Mouse (Mus musculus): ENCODE measurements around the gene Pdia2. TPM values are rescaled to one million over a fixed set of nuclear protein-coding genes. Genes with fewer than 3 reads are reported as not detected.

Gene Pdia2
- not detected in 2 replicates for polyA plus RNA-seq (2015; fragmentation: Nextera tagmentation; extraction: Ambion mirVana)

DNA sequence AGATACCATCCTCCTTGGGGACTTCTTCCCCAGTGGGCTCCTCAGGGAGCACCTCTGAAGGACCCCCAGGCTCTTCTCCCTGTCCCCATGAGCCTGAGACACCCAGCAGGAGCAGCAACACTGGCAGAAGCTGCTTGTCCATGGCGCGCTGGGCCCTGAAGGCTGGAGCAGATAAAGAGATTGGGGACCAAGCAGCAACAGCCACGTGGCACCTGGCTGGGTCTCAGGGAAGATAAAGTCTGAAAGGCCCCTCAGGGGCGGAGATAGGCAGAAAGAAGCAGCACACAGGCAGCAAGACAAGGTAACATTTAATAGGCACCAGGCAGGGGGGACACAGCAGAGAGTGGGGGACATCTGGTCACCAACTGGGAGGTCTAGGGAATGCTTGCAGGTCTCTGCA is at the start of gene Pdia2:
Gene Pdia2 (minus strand): TSS at position 196 of the 400 bp plus-strand sequence.
- no peak for DNase-seq (ENCODE audit: low spot score)

DNA sequence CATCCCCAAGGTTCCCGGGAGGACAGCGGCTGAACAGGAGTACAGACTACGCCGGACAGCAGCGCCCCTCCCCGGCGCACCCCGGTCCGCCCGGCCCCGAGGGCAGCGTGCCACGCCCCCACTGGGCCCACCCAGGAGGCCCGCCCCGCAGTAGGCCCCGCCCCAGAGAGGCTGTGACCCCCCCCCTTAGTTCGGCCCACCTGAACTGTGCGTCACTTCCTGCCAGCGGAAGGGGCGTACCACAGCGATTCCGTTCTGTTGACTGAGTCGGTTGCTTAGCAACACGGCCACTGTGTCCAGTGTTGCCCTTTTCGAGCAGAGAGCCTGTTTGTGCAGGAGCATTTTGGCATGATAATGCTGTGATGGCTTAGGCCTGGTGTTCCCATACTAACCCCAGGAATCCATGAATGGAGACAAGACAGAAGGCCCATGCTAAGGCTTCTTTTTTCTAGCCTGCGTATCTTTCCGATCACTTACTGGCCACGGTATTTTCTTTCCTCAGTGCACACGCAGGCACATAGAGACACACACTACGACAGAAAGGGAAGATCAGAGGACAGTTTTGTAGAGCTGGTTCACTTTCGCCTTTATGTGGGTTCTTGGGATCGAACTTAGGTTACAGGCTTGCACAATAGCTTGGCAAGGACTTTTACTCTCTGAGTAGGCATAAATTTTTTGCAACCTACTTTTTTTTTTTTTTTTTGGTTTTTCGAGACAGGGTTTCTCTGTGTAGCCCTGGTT is 45.4 kb upstream of the Pdia2 start, which contains the start of gene Fam234a:
Gene Fam234a (minus strand): TSS at position 142 of the 741 bp plus-strand sequence.
- DNase-seq (ENCODE audit: low spot score): peak; percentile 93

DNA sequence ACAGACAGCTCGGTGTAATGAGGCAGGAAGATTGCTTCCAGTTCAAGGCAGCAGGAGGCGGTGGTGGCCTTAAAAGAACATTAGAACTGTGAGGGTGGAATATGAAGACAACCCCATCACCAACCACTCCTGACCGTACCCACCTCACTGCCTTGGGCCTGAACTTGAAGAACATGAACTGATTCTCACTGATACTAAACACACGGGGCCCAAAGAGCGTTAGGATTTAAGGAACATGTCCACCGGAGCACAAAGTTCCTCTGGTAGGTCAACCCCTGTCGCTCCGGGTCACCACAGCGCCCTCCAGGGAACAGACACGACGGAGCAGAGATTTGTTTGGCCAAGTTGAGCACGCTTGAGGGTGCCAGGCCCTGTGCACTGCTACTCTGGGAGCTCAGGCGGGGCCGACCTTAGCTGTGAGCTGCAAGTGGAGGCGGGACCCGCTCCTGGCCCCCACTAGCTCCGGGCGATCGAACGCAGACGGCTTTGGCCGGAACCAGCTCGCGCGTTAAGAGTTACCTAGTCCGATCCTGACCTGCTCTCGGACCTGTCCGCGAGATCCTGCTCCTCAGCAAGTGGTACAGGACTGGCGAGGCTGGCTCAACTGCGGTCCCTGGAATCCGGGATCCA is 44.7 kb upstream of the Pdia2 start:
- peak; percentile 58 for DNase-seq (ENCODE audit: low spot score)

DNA sequence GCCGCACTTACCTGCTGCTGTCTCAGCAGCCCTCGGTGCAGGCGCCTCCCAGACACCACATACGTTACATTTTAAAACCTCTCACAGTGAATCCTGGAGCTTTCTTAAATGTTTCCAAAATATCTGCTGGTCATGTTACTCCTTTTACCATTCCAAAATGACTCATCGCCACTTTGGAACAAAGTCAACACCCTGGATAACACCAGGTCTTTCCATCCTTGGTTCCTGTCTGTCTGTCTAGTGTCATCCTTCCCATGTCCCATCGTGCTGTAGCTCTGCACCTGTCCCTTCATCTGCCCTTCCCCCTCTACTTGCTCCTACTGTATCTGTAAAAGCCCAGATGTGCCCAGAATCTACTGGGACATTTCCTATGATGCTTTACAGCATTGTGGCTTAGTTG is 42.1 kb upstream of the Pdia2 start:
- DNase-seq (ENCODE audit: low spot score): no peak

DNA sequence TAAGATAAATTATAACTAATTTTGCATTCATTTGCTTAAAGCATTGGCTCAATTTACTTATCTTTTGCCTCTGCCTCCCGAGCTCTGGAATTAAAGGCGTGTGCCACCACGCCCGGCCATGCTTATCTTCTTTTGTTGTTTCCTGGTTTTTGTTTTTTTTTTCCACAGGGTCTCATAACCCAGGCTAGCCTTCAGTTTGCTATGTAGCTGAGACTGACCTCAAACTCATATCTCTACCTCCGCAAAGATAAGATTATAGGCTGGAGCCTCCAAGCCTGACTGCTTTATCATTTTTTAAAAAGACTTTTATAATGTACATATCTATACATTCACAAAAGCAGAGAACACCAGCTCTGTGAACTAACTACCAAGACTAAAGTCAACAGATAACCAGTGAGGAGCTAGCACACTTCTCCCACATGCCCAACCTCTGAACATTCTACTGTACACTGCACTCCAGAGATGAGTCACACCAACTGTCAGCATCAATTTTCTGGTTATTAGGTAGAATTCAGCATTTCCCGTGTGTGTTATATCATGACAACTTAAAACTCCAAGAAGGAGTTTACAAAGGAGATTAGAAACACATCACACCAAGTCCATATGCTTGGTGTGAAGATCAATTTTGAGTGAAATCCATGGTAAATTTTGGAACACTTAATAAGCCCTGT is 41.4 kb upstream of the Pdia2 start:
- DNase-seq (ENCODE audit: low spot score): no peak

DNA sequence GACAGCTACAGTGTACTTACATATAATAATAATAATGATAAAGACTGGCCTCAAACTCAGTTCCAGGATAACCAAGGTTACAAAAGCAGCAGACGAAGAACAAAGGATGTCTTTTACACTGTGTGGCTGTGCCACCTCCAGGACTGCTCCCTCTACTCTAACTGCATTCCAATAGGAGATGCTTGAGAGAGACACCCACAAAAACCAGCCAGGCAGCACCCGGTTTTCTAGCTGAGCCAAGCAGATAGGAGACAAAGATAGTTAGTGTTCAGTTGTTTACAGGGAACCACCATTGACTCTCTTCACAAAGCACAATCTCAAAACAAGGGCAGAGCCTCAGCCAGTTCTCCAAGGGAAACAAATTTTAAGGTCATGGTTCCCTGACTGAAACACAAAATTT is 40.7 kb upstream of the Pdia2 start:
- DNase-seq (ENCODE audit: low spot score): no peak

DNA sequence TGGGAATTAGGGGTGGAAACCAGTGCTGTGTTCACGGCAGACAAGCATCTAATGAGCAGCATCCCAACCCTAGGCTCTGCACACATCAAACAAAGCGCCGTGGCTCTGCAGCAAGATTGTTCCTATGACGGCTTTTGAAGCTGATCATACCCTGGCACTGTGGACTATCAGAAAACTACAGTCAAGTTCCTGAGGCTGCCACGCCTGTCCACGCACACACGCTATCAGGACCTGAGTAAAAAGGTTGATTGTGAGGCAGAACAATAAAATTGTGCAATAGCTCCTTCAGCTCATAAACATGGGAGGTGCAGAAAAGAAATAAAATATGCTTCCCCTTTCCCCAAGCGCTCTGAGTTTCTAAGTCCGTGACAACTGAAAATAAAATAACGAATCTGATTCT is 38.8 kb upstream of the Pdia2 start:
- no peak for DNase-seq (ENCODE audit: low spot score)

DNA sequence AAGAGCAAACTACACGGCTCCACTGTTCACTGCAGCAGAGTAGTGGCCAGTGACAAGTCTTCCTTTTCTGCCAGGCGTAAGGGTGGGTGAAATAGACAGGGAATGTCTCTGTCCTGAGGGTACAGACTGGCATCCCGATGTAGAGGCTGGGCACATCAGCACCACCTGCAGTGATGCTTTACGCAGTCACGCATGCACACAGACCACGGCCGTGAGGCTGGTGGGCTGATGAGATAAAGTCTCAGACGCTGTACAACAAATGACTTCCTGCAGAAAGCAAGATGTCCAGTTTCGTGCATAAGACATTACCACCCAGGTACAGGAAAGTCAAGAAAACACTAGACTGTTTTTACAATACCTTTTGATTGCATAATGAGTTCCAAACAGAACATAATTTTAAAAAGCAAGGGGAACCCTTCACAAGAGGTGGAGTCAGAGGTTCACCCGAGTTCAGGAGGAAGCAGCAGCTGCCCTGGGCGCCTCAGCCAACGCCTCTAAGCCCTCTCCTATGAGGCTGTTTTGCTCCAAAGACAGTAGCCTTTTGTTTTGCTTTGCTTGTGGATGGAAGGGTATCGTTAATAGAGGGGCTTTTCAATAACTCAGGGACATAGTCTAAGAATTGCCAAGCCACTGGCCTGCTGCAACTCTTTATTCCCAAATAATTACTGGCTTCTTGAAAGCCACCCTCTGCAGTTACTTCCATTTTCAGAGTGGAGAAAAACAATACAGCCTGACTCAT is 36.4 kb upstream of the Pdia2 start:
- no peak for DNase-seq (ENCODE audit: low spot score)

DNA sequence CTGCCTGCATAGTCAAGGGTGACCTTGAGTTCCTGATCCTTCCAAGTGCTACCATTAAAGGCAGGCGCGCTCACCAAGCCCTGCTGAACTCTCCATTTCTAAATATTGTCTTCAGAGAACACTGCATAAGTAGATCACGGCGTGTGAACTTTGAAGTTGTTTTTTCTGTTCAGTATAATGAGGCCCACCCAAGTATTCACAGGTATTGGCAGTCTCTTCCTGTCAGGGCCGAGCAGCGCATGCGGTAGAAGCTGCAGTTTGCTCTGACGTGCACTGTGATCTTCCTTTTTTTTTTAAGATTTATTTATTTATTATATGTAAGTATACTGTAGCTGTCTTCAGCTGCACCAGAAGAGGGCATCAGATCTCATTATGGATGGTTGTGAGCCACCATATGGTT is 35.5 kb upstream of the Pdia2 start:
- DNase-seq (ENCODE audit: low spot score): no peak

DNA sequence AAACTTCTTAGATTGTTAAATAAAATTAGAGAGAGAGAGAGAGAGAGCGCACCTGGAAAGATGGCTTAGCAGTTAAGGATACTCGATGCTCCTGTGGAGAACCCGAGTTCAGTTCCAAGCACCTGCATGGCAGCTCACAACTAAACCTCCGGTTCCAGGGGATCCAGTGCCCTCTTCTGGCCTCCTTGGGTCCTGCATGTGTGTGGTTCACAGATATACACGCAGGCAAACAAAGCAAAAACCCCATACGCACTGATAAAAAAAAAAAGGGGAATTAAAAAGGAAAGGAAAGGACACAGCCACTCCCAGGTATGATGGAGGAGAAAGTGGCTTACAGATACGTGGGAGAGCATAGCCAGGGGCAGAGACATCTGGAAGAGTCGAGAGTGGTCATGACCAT is 34.0 kb upstream of the Pdia2 start:
- DNase-seq (ENCODE audit: low spot score): no peak

DNA sequence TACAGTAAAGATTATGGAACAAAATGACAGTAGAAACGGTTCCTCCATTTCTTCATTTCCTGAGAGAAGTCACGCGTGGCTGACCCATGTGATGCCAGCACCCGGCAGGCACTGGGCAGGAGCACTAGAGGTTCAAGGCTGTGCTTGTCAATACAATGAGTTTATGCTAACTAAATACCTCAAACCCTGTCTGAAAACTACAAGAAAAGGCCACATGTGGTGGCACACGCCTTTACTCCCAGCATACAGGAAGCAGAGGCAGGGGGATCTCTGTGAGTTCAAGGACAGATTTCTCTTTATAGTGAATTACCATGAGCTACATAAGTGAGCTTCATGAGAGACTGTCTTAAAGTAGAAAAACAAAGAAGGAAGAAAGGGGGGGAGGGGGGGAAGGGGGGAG is 32.3 kb upstream of the Pdia2 start:
- DNase-seq (ENCODE audit: low spot score): no peak

DNA sequence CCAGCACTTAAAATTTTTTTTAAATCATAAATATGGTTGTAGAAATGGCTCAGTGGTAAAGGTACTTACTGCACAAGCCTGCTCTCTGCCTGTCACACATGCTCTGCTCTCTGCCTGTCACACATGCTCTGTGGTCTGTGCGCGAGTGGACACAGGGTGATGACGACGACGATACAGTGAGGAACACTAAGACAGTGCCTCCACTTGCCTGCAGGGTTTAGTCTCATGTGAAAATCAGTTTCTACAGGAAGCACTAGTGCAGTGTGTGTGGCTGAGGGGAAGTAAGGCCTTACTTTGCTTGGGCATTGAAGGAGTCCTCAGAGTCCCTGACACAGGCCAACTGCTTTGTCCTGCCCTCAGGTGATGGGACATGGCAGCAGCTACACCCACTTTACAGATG is 30.9 kb upstream of the Pdia2 start:
- no peak for DNase-seq (ENCODE audit: low spot score)

DNA sequence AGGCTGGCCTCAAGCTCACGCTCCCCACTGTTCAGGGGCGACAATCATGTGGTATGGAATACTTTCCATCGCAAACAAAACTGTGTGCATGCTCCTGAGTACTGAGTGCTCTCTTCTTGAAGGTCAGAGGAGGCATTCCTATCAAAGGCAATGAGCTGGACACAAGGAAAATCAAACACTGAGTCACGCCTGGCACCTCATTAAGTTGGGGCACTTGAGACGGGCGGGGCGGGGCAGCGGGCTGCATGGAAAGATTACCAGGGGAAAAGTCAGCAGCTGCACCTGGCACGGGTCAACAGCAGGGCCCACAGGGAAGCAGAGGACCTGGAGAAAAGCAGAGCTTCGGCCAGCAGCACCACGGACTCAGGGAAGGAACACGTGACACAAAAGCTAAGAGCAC is 26.3 kb upstream of the Pdia2 start:
- DNase-seq (ENCODE audit: low spot score): no peak

DNA sequence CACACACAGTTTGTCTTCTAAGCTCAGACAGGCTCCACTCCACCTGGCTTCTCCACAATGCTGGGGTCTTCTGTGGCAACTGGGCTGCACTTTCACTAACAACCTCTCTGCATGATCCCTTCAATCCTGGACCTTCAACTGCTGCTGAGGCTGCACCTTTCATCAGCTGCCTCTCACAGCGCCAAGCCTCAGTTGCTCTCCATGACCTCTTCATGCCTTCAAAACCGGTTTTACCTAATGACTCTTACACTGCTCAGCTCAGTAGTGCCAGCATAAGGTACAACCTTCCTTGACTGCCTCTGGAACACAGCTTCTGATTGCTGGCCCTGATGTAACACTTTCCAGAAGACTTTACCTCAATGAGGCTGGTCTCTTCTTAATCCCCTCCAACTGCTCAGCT is 22.6 kb upstream of the Pdia2 start:
- no peak for DNase-seq (ENCODE audit: low spot score)

DNA sequence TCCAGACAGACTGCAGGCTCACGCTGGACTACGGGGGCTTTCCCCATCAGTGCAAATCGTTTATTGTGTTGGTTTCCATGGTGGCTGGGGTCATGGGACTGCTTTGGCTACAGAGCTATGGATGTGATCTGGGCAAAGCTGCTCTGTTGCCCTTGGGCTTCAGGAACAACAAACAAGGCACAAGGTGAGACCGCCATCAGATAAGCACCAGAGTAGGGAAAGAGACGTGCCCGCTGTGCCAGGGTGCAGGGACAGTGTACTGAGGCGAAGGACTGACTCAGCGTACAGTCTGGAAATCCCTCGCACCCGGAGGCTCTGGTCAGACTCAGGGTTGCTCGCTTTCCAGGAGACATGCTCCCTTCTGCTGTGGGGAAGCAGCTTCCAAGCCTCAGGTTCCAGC is 13.8 kb upstream of the Pdia2 start:
- DNase-seq (ENCODE audit: low spot score): no peak

DNA sequence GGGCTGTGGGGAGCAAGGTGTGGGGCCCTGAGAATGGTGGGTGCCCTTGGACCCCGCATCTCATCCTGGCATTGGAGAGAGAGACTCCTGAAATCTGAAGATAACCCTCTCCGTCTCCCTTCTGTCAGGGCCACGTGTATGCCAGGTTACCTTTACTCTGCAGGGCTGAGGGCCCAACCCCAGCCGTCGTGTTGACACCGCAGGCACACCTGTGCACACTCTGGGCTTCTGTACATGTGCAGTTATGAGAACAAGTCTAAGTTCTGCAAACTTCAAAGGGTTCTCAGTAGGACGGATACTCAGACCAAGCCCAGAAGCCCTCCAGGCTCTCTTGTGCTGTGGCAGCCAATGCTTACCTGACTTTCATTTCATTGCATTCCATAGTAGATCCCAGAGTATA is 13.4 kb upstream of the Pdia2 start:
- DNase-seq (ENCODE audit: low spot score): no peak

DNA sequence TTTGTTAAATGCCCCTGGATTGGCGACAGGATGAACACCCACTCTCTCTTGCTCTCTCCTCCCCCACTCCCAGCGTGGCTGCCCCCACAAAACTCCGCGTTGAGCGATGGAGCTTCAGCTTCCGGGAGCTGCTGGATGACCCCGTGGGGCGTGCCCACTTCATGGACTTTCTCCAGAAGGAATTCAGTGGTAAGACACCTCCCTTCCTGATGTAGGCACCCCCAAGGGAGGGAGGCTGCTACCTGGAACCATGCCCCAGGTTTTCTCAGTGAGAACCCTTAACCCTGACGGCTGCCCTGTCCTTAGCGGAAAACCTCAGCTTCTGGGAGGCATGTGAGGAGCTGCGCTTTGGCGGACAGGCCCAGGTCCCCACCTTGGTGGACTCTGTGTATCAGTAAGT is 8.8 kb upstream of the Pdia2 start, which contains the start of gene Arhgdig:
Gene Arhgdig (minus strand): TSS at position 101 of the 400 bp plus-strand sequence.
- DNase-seq (ENCODE audit: low spot score): no peak

DNA sequence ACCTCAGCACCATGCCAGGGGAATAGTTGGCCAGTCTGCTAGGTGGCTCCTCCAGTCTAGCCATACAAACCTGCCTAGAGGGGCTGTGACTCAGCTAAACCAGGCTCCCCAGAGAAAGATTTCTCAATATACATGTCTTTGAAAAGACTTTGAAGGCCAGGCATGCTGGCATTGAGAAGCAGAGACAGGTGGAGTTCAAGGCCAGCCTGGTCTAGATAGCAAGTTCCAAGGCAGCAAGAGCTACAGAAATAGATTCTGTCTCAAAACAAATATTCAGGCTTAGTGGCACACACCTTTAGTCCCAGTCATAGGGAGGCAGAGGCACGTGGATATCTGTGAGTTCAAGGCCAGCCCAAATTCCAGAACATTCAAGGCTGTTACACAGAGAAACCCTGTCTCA is 7.5 kb upstream of the Pdia2 start:
- DNase-seq (ENCODE audit: low spot score): no peak

DNA sequence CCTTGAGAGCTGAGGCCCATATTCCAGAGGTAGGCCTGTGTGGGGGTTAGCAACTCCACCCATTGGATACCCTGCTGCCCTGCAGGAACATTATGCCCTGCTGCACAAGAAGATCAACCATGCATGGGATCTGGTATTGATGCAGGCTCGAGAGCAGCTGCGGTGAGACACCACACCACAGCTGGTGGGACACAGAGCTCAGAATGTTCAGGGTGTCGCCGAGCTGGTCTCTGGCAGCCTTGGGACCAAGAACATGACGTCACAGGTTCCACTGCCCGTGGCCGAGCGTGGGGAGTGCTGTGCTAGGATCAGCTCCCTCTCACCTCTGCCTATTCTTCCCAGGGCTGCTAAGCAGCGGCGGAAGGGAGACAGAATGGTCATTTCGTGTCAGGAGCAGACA is 5.9 kb upstream of the Pdia2 start:
- no peak for DNase-seq (ENCODE audit: low spot score)

DNA sequence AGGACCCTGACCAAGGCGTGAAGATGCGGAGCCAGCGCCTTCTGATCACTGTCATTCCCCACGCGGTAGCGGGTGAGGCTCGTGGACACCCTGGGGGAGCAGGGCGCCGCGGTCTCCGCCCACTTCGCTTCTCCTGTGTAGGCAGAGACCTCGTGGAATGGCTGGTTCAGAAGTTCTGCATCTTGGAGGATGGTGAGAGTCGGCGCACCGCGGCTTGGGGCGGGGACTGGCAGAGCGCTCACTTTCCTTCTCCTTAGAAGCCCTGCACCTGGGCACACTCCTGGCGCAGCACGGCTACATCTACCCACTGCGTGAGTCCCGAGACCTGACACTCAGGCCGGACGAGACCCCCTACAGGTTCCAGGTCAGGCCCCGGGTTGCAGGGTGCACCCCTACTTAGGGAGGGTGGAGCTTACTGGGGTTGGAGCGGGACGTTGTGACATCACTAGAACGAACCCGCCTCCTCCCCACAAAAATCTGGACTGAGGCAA is 4.5 kb upstream of the Pdia2 start:
- peak; percentile 13 for DNase-seq (ENCODE audit: low spot score)

DNA sequence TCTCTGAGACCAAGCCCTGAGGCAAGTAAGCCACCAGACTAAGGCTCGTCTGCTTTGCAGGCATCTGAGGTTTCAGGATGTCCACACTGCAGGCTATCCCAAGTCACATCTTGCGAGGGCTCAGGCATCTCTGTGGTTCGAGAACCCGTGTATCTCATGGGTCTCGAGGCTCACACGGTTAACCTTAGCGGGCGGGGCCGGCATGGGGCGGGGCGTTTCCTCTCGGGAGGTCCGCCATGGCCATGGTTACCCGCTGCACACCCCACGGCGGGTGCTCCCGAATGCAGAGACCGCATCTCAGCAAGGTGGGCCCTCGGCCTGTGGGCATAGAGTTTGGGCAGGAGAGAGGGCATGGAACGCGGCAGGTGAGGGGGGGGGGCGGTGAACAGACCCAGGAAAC is 3.9 kb upstream of the Pdia2 start, which contains the start of gene Rgs11:
Gene Rgs11 (plus strand): TSS at position 215 of the 400 bp plus-strand sequence.
- DNase-seq (ENCODE audit: low spot score): no peak
